Mouse (Mus musculus): ENCODE results near the gene Tfap2d. TPM values are rescaled to one million over a fixed set of nuclear protein-coding genes. Genes with fewer than 3 reads are reported as not detected.

Gene Tfap2d
- not detected for polyA plus RNA-seq (2017; shearing (Covaris generic))

GRCm38 (mm10) chr1:19102631-19103030 is at the start of gene Tfap2d:
Tfap2d (plus strand) TSS chr1:19103022.

GRCm38 (mm10) chr1:19208641-19209358 is 106.0 kb downstream of the Tfap2d start, which contains the start of gene Tfap2b:
Tfap2b (plus strand) TSS chr1:19208914.

Other genes with a start within 250 kb of the Tfap2d start
- 0.45 TPM for gene Tfap2b, start 105.9 kb downstream of the Tfap2d start, polyA plus RNA-seq (2017; shearing (Covaris generic))